Mouse (Mus musculus): ENCODE results near the gene Treh. TPM values are rescaled to one million over a fixed set of nuclear protein-coding genes. Genes with fewer than 3 reads are reported as not detected.

The Treh gene
- polyA plus RNA-seq, 1 experiment = not detected

- TF ChIP-seq POLR2A (IDR thresholded peaks at IDR 0.05; ENCODE audit: borderline replicate concordance, low read depth, low read length) (no peak), CTCF (IDR thresholded peaks at IDR 0.05; ENCODE audit: low read depth, low read length) (no peak)
- H3K27ac ChIP-seq (ENCODE audit: insufficient read depth, low read depth, low read length) = no peak overlapping the region
- no peaks in the 10 kb centered on the region for H3K4me1 ChIP-seq (ENCODE audit: control insufficient read depth, insufficient read depth, low read length)
- no peak overlapping the region for H3K4me3 ChIP-seq (ENCODE audit: insufficient read depth, low read length)
Observed at GRCm38 (mm10) chr9:44671416-44671815, 1.6 kb upstream of the Treh start.

- Histone ChIP-seq H3K27ac (ENCODE audit: insufficient read depth, low read depth, low read length) (no peak overlapping the region), H3K4me1 (ENCODE audit: control insufficient read depth, insufficient read depth, low read length) (no peaks in the 10 kb centered on the region), H3K4me3 (ENCODE audit: insufficient read depth, low read length) (no peak overlapping the region)
- TF ChIP-seq POLR2A (IDR thresholded peaks at IDR 0.05; ENCODE audit: borderline replicate concordance, low read depth, low read length) = no peak
- no peak for TF ChIP-seq CTCF (IDR thresholded peaks at IDR 0.05; ENCODE audit: low read depth, low read length)
Observed at GRCm38 (mm10) chr9:44672291-44672865, 655 bp upstream of the Treh start.

- Histone ChIP-seq H3K4me3 (ENCODE audit: insufficient read depth, low read length) (no peak overlapping the region), H3K27ac (ENCODE audit: insufficient read depth, low read depth, low read length) (no peak overlapping the region), H3K4me1 (ENCODE audit: control insufficient read depth, insufficient read depth, low read length) (no peaks in the 10 kb centered on the region)
- TF ChIP-seq CTCF (IDR thresholded peaks at IDR 0.05; ENCODE audit: low read depth, low read length) (peak; percentile 15; the same call in 1 of the 2 replicates), POLR2A (IDR thresholded peaks at IDR 0.05; ENCODE audit: borderline replicate concordance, low read depth, low read length) (no peak)
Observed at GRCm38 (mm10) chr9:44678288-44678871, 5.3 kb downstream of the Treh start.

- TF ChIP-seq POLR2A (IDR thresholded peaks at IDR 0.05; ENCODE audit: borderline replicate concordance, low read depth, low read length) (no peak), CTCF (IDR thresholded peaks at IDR 0.05; ENCODE audit: low read depth, low read length) (no peak)
- H3K4me3 ChIP-seq (ENCODE audit: insufficient read depth, low read length) = no peak overlapping the region
- no peaks in the 10 kb centered on the region for H3K4me1 ChIP-seq (ENCODE audit: control insufficient read depth, insufficient read depth, low read length)
- H3K27ac ChIP-seq (ENCODE audit: insufficient read depth, low read depth, low read length) = no peak overlapping the region
Observed at GRCm38 (mm10) chr9:44679565-44679964, 6.5 kb downstream of the Treh start.

GRCm38 (mm10) chr9:44683046-44683445 lies 10.0 kb downstream of the Treh start:
- Histone ChIP-seq H3K4me3 (ENCODE audit: insufficient read depth, low read length) (no peak overlapping the region), H3K27ac (ENCODE audit: insufficient read depth, low read depth, low read length) (no peak overlapping the region), H3K4me1 (ENCODE audit: control insufficient read depth, insufficient read depth, low read length) (no peaks in the 10 kb centered on the region)
- no peak for TF ChIP-seq CTCF (IDR thresholded peaks at IDR 0.05; ENCODE audit: low read depth, low read length)
- no peak for TF ChIP-seq POLR2A (IDR thresholded peaks at IDR 0.05; ENCODE audit: borderline replicate concordance, low read depth, low read length)

- TF ChIP-seq POLR2A (IDR thresholded peaks at IDR 0.05; ENCODE audit: borderline replicate concordance, low read depth, low read length) = no peak
- peak; percentile 93 for TF ChIP-seq CTCF (IDR thresholded peaks at IDR 0.05; ENCODE audit: low read depth, low read length)
- Histone ChIP-seq H3K4me3 (ENCODE audit: insufficient read depth, low read length) (no peak overlapping the region), H3K4me1 (ENCODE audit: control insufficient read depth, insufficient read depth, low read length) (peaks cover 3% of the 10 kb centered on the region; the same call in 1 of the 2 replicates), H3K27ac (ENCODE audit: insufficient read depth, low read depth, low read length) (no peak overlapping the region)
Observed at GRCm38 (mm10) chr9:44685346-44686330, 12.6 kb downstream of the Treh start.

- Histone ChIP-seq H3K4me3 (ENCODE audit: insufficient read depth, low read length) (no peak overlapping the region), H3K27ac (ENCODE audit: insufficient read depth, low read depth, low read length) (no peak overlapping the region), H3K4me1 (ENCODE audit: control insufficient read depth, insufficient read depth, low read length) (peaks cover 10% of the 10 kb centered on the region)
- TF ChIP-seq CTCF (IDR thresholded peaks at IDR 0.05; ENCODE audit: low read depth, low read length) = no peak
- TF ChIP-seq POLR2A (IDR thresholded peaks at IDR 0.05; ENCODE audit: borderline replicate concordance, low read depth, low read length) = no peak
Observed at GRCm38 (mm10) chr9:44686638-44687037, 13.6 kb downstream of the Treh start.

- Histone ChIP-seq H3K4me3 (ENCODE audit: insufficient read depth, low read length) (no peak overlapping the region), H3K27ac (ENCODE audit: insufficient read depth, low read depth, low read length) (no peak overlapping the region), H3K4me1 (ENCODE audit: control insufficient read depth, insufficient read depth, low read length) (peaks cover 18% of the 10 kb centered on the region)
- no peak for TF ChIP-seq CTCF (IDR thresholded peaks at IDR 0.05; ENCODE audit: low read depth, low read length)
- TF ChIP-seq POLR2A (IDR thresholded peaks at IDR 0.05; ENCODE audit: borderline replicate concordance, low read depth, low read length) = no peak
Observed at GRCm38 (mm10) chr9:44688013-44688412, 15.0 kb downstream of the Treh start.

- H3K4me1 ChIP-seq (ENCODE audit: control insufficient read depth, insufficient read depth, low read length) = peaks cover 18% of the 10 kb centered on the region
- TF ChIP-seq POLR2A (IDR thresholded peaks at IDR 0.05; ENCODE audit: borderline replicate concordance, low read depth, low read length) (no peak), CTCF (IDR thresholded peaks at IDR 0.05; ENCODE audit: low read depth, low read length) (no peak)
- no peak overlapping the region for H3K27ac ChIP-seq (ENCODE audit: insufficient read depth, low read depth, low read length)
- no peak overlapping the region for H3K4me3 ChIP-seq (ENCODE audit: insufficient read depth, low read length)
Observed at GRCm38 (mm10) chr9:44690641-44691040, 17.6 kb downstream of the Treh start.
